Mouse (Mus musculus) layer of hippocampus, adult 9-11 months (tissue): ENCODE results near the gene Abhd17c.
"Not testable (repeated sequence)": the region's sequence is repeated elsewhere in the genome, so short reads cannot be mapped to it uniquely, and the experiment has no call there.

Experiments
- DNase-seq: peaks from one replicate; pipeline ENCODE4 v3.0.0; 2022

The Abhd17c gene

DNA sequence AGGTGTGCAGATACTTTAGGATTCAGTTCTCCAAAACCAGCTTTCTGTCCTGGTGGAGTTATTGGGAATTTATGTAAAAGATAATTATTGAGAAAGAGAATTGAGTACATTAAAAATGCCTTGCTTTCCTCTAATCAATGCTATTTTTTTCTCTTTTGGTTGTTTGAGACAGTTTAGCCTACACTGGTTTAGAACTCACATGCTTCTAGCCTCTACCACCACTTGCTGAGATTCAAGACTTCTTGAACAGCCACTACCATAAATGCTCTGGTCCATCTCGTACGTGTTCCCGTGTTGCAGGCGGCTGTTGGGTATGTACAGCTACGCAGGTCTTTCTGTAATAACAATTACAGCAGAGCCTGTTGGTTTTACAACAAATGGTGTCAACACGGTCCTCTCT is 681 bp upstream of the Abhd17c start:
- DNase-seq = no peak

DNA sequence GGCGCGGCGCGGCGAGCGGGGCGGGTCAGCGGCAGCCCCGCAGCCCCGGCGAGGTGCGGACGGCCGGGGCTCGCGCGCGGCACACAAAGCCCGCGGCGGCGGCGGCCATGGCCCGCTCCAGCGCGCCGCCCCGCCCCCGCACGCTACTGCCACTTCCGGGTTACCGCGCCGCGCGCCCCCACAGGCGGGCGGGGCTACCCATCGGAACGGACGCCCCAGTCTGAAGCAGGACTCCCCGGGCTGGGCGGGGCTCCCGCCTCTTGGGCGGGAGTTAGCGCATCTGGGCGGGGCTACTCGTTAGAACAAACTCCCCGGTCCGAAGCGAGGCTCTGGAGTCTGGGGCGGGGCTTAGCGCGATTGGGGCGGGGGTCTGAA is 254 bp upstream of the Abhd17c start:
- DNase-seq = peak; percentile 96

DNA sequence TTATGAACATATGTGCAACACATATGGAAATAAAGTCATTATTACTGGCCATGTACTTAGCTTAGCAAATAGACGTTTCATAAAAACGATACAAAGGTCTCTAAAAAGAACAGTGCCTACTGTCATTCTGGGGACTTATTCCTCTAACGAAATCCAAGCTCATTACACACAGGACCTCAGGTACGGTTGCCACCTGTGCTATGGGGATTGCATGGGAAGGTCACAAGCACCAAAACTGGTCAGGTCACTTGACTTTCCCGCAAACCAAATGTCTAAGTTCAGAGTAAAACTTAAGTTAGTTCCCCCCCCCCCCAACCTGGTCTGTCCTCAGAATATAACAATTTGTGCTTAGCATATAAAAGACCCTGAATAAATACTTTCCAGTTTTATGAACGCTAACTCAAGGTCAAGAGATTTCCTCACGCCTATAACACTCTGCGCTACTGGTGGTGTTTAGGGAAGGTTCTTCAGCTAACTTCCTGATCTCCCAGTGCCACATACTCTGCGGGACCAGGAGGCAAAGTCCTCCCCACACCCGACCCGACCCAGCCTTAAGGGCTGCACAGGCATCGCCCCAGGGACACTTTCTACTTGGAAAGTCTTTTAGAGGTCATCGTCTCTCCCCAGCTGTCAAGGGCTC is 1.2 kb downstream of the Abhd17c start:
- no peak for DNase-seq

DNA sequence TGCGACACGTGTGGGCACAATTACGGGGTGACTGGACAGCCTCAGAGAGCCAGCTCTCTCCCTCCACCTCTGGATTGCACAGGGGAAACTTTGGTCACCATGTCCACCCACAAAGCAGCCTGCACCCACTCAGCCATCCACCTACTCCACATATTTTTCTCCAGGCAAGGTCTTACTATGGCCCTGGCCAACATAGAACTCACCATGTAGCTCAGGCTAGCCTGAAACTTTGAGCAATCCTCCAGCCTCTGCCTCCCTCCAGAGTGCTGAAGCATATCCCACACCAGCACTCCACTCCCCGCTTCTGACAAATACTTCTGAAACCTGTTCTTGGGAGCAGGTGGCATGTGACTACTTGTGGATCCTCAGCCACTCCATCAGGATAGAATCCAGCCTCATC is 1.9 kb downstream of the Abhd17c start:
- no peak for DNase-seq

DNA sequence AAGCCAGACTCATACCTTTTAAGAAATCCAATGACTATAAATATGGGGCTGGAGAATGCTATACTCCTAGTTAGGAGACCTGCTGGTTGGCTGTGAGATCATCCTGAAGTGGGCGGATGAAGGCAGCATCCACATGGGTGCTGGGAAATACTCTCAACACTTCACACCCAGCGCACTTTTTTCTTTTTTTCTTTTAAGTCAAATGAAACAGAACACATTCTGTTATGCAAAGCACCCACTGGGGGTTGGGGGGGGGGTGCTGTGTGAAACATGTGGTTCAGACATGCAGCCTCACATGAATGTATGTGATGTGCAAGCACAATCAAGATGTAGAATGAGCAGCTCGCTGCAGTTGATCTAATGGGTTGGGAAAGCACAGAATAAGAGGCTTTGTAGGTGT is 2.8 kb downstream of the Abhd17c start:
- no peak for DNase-seq

DNA sequence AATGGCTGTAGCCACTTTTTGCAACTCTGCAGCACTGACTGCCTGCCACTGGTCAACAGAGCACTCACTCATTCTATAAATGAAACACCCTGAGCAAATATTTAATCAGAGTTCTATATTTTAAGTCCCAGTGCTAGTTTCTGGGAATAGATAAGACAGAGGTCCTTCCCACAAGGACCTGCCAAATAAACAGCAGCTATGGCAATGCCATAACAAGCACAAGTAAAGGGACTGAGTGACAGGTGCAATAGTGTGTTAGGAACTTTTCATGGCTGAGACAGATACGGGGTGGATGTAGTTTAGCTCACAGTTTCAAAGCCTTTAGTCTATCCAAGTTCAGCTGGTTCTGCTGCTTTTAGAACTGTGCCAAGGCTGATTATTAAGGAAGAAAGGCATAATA is 3.9 kb downstream of the Abhd17c start:
- DNase-seq = no peak

DNA sequence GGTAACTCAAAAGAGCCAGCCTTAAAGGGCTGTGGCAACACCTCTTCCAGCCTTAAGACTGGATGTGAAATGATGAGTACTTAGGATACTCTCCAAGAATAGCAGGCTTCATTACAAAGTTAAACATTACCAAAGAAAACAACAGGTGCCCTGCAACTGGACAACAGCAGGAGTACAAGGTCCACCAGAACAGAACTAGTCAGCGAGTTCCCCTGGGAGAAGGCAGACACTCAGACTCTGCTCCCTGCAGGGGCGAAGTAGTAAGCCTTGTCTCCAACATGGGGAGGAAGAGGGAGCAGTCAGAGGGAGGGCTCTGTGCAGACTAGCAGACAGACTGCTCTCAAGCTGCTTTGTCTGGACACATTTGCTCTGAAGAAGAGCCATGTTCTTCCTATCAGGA is 6.1 kb downstream of the Abhd17c start:
- no peak for DNase-seq

DNA sequence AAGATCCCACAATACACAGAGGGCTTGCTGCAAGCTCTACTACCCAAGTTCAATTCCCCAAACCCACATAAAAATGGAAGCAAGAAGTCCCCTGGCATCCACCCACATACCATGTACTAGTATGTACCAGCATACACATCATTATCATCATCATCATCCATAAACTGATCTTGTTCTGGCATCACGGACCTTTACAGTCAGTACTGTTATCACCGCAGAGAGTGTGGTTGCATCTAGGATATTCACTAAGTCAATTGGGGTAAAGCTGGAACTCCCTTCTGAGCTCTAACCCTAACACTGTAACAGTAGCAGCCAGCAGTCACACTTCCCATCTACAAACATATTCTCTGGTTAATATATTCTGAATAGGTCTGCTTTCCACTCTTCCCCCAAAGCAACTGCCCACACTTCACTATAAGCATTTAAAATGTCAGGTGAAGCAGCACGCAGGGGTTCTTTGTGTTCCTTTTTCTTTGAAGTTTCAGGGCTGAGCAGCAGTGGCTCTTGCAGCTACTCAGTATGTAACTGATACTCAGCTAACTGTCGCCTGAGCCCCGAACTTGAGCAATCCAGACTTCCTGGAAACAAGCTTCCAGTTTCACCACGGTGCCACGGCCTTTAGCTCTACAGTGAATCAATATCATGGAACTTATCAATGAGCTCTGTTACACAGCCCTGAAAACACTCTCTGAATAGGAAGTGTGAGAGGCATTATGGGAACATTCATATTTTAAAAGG is 8.8 kb downstream of the Abhd17c start:
- DNase-seq = no peak

DNA sequence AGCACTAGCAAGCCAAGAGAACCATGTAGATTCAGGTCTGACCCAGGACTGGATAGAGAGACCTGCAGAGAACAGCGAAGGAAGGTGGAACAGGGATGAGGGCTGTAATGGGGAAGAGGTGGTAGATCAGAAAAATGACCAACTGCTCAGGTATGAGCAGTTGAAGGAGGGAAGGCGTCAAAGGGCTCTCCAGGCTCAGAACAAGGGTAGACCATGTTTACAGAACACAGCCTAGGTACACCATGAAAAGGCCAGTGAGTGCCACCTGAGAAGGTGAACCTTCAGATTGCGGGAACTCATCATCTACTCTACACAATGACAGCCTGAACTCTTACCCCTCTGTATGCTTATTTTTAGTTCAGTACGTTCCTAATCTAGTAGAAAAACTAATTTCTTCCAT is 9.5 kb downstream of the Abhd17c start:
- DNase-seq = no peak

DNA sequence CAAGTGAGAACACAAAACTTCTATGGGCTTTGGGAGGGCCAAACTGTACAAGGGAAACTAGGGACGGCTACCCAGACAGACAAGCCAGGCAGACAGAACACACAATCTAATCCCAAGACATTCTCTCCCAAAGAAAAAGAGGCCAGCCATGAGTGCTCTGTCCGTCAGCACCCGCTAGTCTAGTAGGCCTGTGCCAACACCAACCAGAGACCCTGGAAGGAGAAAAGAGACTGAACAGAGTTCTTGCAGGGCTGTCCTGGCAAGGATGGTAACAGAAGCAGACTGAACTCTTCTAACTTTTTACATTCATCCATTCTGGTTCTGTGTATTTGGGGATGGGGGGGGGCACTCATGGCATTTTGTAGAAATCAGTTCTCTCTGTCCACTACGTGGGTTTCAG is 12.1 kb downstream of the Abhd17c start:
- no peak for DNase-seq

DNA sequence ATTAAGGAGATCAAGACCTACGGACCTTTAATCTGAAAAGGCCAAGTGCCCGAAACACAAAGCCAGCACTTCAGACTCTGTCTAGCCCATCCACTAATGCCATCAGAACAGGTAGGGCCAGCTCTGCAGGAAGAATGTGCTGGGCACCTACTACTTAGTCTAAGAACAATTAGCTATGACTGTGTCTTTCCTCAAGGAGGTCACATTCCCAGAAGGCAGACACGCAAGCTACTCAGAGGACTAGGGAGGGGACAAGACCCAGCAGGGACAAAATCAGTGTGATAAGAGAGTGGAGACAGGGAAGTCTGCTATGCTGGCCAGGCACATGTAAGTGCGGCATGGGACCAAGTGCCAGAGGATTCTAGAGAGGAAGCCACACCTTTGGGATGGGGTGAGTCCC is 13.0 kb downstream of the Abhd17c start:
- DNase-seq = no peak

DNA sequence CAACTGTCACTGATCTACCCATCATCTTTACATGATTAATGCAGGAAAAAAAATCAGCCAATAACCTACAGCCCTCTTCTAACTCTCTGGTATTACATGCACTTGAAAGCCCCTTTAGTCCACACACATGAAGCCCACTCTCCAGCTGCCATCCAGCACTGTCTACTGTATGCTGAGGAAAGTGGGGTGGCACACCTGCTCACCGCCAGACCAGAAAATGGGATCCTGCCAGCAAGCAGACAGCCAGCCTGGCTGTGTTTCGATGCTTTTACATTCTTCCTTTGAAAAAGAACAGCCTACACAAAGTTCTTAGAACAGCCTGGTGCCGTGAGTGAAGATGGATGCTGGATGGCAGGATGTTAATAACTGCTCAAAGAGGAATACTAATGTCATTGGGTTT is 13.9 kb downstream of the Abhd17c start:
- DNase-seq = peak; percentile 57

DNA sequence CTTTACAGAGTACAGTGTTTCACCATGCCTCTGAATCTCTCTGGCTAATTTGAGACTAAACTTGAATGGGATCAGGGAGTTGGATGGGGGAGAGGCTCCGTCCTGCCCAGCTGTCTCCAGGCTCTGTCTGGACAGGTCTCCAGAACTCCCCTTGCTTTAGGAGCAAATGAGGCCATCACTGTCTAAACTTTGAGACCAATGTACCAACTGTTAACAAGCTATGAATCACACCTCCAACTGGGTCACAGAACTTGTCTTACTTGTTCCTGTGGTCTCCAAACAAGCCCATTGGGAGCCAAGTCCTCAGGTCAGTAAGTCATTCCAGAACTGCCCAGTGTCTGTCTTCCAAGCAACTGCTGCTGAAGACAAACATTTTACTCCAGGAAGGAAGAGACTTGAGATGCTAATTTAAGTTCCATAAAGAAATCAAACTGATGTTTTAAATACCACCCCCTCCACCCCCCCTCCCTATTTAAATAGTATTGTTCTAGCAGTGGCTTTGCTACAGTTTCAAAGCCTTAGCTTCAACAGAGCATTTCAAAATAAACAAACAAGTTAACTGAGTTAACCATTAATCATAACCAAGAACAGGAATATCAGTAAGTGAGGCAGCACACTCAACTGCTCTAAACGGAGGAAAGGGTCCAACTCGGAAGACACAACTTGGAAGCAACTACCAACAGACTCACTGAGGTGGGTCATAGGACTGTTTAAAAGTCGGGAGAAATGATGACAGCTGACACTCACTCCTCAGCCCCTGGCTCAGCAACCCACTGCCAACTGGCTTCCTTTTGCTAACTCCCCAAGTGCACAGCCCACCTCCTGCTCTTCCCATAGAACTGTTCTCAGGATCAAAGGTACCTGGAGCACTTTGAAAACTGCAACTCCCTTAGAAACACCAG is 15.6 kb downstream of the Abhd17c start:
- no peak for DNase-seq

DNA sequence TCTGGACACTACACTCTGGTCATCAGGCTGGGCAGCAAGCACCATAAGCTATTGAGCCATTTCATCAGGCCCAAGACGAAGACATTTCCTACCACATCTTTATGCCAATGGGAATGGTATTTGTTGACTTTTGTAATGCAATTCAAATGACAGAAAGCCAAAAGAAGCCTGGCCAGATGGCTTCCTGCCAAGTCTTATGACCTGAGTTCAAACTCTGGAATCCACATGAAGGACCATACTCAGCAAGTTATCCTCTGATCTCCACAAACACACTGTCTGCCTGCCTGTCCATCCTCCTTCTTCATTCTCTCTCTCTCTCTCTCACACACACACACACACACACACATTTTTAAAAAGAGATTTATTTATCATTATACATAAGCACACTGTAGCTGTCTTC is 19.0 kb downstream of the Abhd17c start:
- DNase-seq = no peak

DNA sequence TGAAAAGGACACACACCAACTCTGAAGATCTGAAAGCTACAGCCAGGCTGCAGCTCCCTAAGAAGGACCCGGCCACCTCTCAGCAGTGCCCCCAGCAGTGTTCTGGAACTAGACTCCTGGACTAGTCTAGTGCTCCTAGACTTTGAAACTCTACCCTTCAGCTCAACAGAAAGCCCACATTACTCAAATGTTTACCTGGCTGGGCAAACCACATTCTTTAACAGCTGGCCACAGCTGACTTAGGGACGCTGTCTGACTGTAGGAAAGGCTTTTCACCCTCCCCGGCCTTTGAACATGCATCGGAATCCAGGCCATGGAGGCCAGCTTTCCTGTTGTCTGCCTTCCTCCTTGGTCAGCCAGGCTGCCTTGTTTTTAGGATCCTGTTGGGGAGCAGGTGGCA is 20.0 kb downstream of the Abhd17c start:
- no peak for DNase-seq

DNA sequence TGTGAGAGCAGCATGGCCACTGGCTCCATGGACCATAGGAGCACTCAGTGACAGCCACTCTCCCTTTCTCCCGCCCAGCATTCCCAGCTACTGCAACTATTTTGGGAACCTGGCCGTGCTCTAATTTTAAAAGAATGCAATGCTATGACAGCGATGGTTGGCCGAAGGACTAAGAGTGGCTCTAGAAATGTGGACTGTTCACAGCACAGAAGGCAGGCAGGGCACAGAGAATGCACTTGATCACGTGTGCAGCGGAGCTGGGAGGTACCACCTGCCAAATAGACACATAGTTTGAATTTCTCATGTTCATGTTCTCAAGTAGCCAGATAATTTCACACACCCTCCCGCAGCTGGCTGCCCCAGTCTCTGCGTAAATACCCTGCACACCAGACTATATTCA is 23.0 kb downstream of the Abhd17c start:
- DNase-seq = no peak

DNA sequence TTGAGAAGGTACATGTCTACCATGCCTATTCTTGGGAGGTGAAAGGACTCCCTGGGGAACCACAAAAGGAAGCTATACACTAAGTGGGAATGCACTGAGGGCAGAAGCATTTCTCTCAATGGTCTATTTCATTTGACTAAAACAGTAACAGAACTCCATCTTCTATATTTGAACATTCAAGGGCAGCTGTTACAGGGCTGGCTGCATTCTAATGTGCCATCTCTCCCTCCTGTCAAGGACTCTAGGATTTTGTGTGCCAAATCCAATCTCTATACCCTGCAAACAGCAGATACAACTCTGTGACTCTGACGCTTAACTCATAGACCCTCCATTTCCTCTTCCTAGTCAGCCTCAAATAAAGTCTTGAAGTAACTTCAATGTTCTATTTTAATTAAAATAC is 26.0 kb downstream of the Abhd17c start:
- DNase-seq = no peak

DNA sequence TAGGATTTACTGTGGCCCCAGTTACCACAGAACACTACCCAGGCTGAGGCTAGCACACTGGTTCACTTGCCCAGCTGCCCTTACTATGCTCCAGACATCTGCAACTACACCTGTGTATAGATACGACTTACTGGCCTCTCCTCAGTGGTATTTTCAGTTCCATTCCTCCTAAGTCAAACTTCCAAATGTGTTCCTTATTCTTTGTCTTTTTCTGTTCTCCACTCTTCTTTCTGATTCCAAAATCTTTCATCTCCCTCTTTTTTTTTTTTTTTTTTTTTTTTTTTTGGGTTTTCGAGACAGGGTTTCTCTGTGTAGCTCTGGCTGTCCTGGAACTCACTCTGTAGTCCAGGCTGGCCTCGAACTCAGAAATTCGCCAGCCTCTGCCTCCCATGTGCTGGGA is 28.0 kb downstream of the Abhd17c start:
- not testable (repeated sequence) for DNase-seq

DNA sequence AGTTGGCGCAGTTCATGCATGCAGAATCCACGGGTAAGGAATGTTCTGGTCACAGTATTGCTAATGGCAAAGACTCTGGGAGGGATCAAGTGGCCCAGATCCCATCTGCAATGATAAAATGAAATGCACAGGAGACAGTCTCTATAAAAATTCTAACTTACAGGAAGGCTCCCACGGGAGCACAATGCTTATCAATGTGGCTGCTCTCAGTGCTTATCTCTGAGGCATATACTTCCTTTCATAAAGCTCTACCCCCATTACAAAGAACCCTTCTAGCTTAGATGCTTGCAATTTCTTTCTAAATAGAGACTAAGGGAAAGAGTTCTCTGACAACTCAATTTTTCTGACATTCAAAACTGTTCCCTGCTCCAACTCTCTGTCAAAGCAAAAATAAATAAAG is 29.9 kb downstream of the Abhd17c start:
- DNase-seq = no peak

DNA sequence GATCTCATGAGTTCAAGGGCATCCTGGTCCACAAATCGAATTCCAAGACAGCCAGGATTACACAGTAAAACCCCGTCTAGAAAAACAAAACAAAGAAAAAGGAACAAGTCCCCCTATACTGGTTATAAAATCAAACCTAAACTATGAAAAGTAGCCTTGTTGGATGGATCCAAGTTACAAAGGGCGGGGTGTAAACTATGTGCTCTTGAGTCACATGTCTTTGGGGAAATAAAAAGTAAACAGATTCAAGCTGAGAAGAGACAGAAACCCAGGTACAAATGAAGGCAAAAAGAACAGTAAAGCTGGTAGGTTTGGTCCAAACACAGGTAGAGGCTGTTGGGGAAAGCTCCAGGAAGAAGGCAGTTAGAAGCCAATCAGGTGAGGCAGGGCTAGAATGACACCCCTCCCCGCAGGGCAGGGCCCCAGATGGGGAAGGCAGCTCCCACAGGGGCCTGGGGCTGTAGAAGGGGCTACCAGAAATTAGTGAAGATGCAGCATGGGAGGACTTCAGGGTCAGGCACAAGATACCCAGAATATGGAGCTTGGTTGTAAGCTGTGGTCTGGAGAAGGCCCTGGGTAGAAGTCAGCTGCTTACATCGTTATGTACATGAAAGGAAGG is 31.4 kb downstream of the Abhd17c start:
- DNase-seq = no peak

DNA sequence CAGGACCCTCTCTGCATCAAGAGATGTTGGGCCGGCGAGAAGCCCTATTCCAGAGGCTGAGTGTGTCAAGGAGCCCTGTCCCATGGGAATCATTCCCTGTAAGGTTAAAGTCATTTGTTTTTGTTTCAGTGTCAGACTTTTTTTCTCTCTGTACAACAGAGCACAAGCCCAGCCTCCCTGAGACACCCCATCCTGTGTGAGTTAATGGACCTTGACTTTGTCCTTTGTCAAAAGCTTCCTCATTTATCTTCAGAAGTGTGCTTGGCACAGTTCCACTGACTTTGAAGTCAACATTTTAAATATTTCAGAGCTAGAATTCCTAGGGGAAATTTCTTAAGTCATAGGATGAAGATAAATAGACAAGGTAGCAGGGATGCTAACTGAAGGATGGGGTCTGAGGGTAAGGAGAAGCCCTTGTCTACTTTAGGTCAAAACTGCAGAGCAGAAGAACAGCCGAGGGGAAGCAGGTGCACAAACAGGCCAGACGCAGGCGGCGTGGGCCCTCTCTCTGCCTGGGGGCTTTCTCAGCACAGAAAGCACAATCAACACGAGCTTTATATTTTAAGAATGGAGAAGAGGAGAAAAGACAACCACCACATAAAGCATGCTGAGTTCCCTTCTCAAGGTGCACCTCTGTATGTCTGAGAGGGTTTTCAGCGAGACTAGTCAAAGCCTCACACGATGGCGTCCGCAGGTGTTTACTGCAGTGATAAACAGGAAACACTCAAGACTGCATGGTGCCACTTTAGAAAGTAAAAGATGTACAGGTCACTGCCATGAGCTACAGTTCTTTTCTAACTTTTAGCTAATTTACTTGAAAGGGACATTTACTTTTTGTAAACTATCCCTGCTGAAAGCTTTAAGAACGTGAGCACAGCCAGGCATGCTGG is 32.2 kb downstream of the Abhd17c start:
- no peak for DNase-seq

DNA sequence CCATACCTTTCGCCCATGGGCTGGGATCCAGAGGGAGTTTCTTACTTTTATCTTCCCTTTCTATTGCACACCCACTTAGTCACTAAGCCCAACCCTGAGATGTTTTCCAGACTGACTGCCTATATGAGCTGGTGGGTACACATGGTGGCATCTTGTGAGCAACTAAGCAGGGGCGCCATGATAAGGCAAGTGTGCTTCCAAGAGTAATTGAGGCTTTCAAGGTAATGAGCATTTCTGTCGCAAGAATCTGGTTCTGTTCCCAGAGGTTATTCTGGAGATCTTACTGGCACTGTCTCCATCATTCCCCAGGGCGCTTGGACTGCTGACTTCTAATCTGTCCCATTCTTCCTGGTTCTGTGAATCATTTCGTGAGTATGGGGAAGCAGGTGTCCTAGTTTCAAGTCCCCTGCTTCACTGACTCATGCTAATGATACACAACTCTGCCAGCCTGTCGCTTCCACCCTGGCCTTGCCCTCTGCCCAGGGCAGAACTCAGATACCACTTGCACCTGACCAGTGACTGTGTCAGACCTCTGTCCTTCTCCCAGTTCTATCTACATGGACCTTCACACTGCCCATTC is 34.1 kb downstream of the Abhd17c start:
- no peak for DNase-seq
